Mouse (Mus musculus): ENCODE measurements around the gene Olfr1535. TPM values are rescaled to one million over a fixed set of nuclear protein-coding genes. Genes with fewer than 3 reads are reported as not detected.
A peak's percentile ranks its signal among the peaks of the same experiment; 100 is the strongest.

The Olfr1535 gene
- not detected in 2 replicates for polyA plus RNA-seq (2012; rRNA removed)

DNA sequence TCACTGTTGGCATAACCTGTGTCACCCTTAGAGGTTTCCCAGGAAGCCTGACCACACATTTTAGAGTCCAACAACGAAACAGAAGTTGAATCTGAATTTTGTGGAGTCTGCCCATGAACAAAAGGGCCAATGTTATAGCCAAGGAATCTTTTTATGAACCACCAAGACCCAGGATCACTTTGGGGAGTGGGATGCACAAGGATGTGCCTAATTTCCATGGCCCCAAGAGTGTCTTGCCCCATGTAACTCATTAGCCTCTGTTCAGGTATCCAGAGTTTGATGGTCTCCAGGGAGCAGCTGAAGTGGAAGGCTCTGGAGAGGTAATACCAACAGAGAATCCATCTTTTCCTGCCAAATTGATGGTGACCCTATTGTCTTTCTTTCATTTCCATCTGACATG is at the start of gene Olfr1535:
Gene Olfr1535, minus strand, starts transcription at position 101 of the 400 bp plus-strand sequence.
- TF ChIP-seq CTCF (IDR thresholded peaks at IDR 0.05; ENCODE audit: extremely low read depth, insufficient read depth, low read length) (no peak), POLR2A (IDR thresholded peaks at IDR 0.05; ENCODE audit: extremely low read depth, insufficient read depth, low read length) (no peak)
- H3K27ac ChIP-seq (ENCODE audit: insufficient read depth, low read length), result no peak within 1 kb of the TSS

DNA sequence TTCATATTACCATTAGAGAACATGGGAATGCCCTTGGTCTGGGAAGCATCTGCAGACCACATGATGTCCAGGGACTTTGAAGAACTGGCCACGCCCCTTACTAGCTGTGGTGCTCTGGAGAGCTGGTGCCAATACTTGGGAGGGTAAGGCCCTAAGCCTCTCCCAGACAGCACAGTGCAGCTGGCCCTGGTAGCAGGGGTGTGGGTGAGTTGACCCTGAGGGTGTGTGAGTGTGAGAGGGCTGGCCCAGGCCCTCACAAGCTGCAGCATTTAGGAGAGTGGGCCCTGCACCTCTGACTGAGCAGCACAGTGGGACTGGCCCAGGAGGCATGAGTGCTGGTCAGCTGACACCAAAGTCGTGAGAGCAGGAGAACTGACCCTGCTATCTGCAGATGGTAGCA is 31.9 kb upstream of the Olfr1535 start:
- TF ChIP-seq POLR2A (IDR thresholded peaks at IDR 0.05; ENCODE audit: extremely low read depth, insufficient read depth, low read length) (no peak), CTCF (IDR thresholded peaks at IDR 0.05; ENCODE audit: extremely low read depth, insufficient read depth, low read length) (no peak)
- Histone ChIP-seq H3K27ac (ENCODE audit: insufficient read depth, low read length) (no peak overlapping the region), H3K4me3 (ENCODE audit: insufficient read depth, low read length) (no peak overlapping the region), H3K4me1 (ENCODE audit: control insufficient read depth, insufficient read depth, low read length) (no peaks in the 10 kb centered on the region)

More for the DNA sequence above, at the start of gene Olfr1535:
- H3K4me3 ChIP-seq (ENCODE audit: insufficient read depth, low read length), result no peak within 1 kb of the TSS
- no peaks in the 10 kb centered on the region for H3K4me1 ChIP-seq (ENCODE audit: control insufficient read depth, insufficient read depth, low read length)

DNA sequence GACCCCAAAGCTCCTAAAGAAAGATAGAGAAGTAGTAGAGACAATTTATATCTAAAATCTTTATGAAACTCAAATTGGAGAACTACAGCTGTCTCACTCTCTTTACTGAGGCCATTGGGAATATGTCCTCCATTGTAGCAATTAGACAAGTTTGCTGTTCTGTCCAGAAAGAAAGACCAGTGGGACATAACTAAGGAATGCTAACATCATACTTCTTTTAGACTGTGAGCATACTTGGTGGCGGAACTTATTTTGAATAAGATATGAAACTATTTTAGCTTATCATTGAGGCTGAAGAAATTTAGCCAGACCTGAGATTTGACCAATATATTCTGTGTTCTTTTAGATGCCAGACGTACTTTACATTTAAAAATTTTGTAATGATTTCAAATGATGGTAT is 22.0 kb upstream of the Olfr1535 start, which contains the start of gene Olfr1364:
Gene Olfr1364, minus strand, starts transcription at position 101 of the 400 bp plus-strand sequence.
- TF ChIP-seq CTCF (IDR thresholded peaks at IDR 0.05; ENCODE audit: extremely low read depth, insufficient read depth, low read length) (no peak), POLR2A (IDR thresholded peaks at IDR 0.05; ENCODE audit: extremely low read depth, insufficient read depth, low read length) (no peak)
- H3K4me1 ChIP-seq (ENCODE audit: control insufficient read depth, insufficient read depth, low read length), result no peaks in the 10 kb centered on the region

DNA sequence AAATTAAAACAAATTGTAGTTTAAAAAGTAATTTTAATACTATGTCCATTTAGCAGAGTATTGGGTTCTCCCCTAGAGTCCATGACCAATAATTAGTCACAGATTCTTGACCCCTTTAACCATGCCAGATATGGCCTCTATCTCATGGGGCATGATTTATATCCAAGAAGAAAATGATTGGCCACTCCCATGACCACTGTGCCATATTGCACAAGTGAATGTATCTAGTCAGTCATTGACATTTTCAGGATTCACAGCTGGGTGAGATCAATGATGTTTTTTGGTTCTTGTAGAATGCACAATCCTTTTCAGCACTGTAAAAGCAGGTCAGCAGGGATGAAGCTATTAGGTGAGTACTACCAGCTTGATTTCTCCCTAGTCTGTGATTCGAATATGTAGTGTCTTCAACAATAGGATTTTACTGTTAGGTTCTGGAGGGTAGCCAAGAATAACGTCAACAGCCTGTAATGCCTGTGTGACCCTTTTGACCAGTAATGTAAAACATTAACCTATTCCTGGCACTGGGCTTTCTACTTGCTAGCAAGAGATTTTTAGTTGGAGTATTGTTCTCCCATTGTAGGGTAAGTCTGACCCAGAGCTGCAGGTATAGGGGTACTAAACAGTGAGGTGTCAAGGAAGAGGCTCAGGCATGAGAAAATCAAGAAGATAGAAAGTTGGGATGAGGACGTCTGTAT is 9.1 kb downstream of the Olfr1535 start:
- Histone ChIP-seq H3K4me3 (ENCODE audit: insufficient read depth, low read length) (no peak overlapping the region), H3K4me1 (ENCODE audit: control insufficient read depth, insufficient read depth, low read length) (no peaks in the 10 kb centered on the region), H3K27ac (ENCODE audit: insufficient read depth, low read length) (no peak overlapping the region)
- TF ChIP-seq CTCF (IDR thresholded peaks at IDR 0.05; ENCODE audit: extremely low read depth, insufficient read depth, low read length) (no peak), POLR2A (IDR thresholded peaks at IDR 0.05; ENCODE audit: extremely low read depth, insufficient read depth, low read length) (no peak)

More for the DNA sequence above, 22.0 kb upstream of the Olfr1535 start, which contains the start of gene Olfr1364:
- no peak within 1 kb of the TSS for H3K4me3 ChIP-seq (ENCODE audit: insufficient read depth, low read length)
- H3K27ac ChIP-seq (ENCODE audit: insufficient read depth, low read length), result no peak within 1 kb of the TSS

DNA sequence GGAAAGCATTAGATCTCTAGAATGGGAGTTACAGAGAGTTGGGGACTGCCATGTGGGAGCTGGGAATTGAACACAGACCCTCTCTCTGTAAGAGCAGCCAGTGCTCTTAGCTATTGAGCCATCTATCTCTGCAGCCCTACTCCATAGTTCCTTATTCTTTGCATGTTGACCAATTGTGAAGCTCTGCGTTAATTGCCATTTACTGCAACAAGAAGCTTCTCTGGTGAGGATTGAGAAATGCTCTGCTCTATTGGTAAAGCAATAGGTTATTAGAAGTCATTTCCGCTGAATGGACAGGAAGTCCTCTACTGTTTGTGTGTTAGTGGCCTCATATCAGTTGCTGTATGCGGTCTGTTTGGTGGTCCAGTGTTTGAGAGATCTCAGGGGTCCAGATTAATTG is 10.2 kb downstream of the Olfr1535 start:
- H3K4me1 ChIP-seq (ENCODE audit: control insufficient read depth, insufficient read depth, low read length), result no peaks in the 10 kb centered on the region
- H3K4me3 ChIP-seq (ENCODE audit: insufficient read depth, low read length), result no peak overlapping the region
- TF ChIP-seq CTCF (IDR thresholded peaks at IDR 0.05; ENCODE audit: extremely low read depth, insufficient read depth, low read length), result no peak
- no peak for TF ChIP-seq POLR2A (IDR thresholded peaks at IDR 0.05; ENCODE audit: extremely low read depth, insufficient read depth, low read length)
- H3K27ac ChIP-seq (ENCODE audit: insufficient read depth, low read length), result no peak overlapping the region

DNA sequence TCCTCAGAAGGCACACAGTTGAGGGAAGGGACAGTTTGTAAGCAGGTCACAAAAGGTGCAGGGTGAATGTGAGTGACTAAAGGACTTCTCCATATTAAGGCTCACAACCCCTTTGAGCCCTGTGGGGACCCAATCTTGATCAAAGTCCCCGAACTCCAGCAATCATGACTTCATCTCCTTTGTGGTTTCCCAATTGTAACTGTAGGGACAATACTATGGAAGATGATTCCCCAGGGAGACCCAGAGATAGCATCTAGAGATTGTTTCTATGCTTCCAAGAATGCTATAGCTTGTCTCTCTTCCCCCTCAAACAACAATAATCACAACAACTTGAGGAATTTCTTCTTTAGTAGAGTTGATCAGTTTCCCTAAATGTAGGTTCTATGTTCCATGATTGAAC is 17.0 kb downstream of the Olfr1535 start, which contains the start of gene Olfr1366:
Gene Olfr1366, minus strand, starts transcription at position 101 of the 400 bp plus-strand sequence.
- H3K4me1 ChIP-seq (ENCODE audit: control insufficient read depth, insufficient read depth, low read length), result no peaks in the 10 kb centered on the region
- H3K27ac ChIP-seq (ENCODE audit: insufficient read depth, low read length), result no peak within 1 kb of the TSS
- no peak within 1 kb of the TSS for H3K4me3 ChIP-seq (ENCODE audit: insufficient read depth, low read length)
- TF ChIP-seq CTCF (IDR thresholded peaks at IDR 0.05; ENCODE audit: extremely low read depth, insufficient read depth, low read length), result no peak
- TF ChIP-seq POLR2A (IDR thresholded peaks at IDR 0.05; ENCODE audit: extremely low read depth, insufficient read depth, low read length), result no peak

DNA sequence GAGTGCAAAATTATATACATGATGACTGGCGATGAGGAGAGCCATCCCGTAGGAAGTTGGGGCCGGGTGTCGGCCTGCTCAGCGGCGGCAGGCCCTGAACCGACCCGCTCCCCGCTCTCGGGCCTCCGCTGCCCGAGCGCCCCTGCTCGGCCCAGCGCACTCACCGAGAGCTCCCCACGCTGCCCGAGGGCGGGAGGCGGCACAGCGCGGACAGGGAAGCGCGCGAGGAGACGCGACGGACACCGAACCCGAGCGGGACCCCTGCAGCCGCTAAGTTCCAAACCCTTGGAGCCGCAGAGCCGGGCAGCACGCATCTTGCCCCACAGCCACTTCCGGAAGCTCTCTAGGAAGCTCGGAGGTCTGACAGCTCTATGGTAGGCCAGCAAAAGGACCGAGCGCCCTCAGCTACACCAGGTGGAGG is 28.9 kb downstream of the Olfr1535 start, which contains the start of gene Zkscan8:
Gene Zkscan8, minus strand, starts transcription at position 340 of the 421 bp plus-strand sequence.
- Histone ChIP-seq H3K27ac (ENCODE audit: insufficient read depth, low read length) (peak within 1 kb of the TSS; percentile 67), H3K4me3 (ENCODE audit: insufficient read depth, low read length) (peak within 1 kb of the TSS; percentile 79), H3K4me1 (ENCODE audit: control insufficient read depth, insufficient read depth, low read length) (no peaks in the 10 kb centered on the region)
- TF ChIP-seq CTCF (IDR thresholded peaks at IDR 0.05; ENCODE audit: extremely low read depth, insufficient read depth, low read length), result no peak
- TF ChIP-seq POLR2A (IDR thresholded peaks at IDR 0.05; ENCODE audit: extremely low read depth, insufficient read depth, low read length), result 0 out of 2 replicates have a peak, but pooled peaks have one; percentile 24

DNA sequence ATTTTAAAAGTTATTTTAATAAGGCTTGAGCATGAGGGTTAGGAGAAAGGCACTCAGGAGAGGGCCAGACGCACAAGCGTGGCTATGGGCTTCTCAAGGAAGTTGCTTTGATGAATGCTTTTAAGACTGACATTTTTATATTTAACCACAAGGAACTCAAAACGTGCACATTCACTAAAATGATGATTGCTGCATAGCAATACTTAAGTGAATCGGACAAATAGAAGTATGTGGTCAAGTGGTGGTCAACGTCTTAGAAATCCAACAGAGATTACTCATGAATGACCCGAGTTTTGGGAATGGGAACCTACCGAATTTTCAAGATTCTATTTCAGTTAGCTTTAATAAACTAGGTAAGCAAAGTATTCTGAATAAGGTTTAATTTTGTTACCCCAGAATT is 29.6 kb downstream of the Olfr1535 start:
- Histone ChIP-seq H3K4me3 (ENCODE audit: insufficient read depth, low read length) (peak overlapping the region; percentile 79; the same call in 1 of the 2 replicates), H3K4me1 (ENCODE audit: control insufficient read depth, insufficient read depth, low read length) (no peaks in the 10 kb centered on the region; the same call in 1 of the 2 replicates), H3K27ac (ENCODE audit: insufficient read depth, low read length) (no peak overlapping the region)
- TF ChIP-seq POLR2A (IDR thresholded peaks at IDR 0.05; ENCODE audit: extremely low read depth, insufficient read depth, low read length), result no peak
- no peak for TF ChIP-seq CTCF (IDR thresholded peaks at IDR 0.05; ENCODE audit: extremely low read depth, insufficient read depth, low read length)

DNA sequence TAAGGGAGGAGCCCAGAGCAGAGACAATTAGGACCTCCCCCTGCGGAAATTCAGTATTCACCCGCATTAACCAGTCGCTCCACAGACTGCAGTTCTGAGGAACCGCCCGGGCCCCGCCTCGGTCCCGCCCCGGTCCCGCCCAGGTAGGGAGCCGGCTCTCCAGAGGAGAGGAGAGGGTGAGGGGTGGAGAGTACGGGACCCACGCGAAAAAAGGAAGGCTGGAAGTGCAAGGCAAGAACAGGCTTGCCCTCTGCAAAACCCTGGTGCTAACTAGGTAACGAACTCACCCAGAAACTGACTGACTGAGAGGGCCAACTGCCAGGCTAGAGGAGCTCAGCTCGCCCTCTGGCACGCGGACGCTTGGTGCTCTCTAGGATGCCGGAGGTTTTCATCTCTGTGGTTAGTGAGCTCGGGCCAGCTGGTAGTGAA is 53.5 kb downstream of the Olfr1535 start:
- H3K4me1 ChIP-seq (ENCODE audit: control insufficient read depth, insufficient read depth, low read length), result no peaks in the 10 kb centered on the region; the same call in 1 of the 2 replicates
- TF ChIP-seq POLR2A (IDR thresholded peaks at IDR 0.05; ENCODE audit: extremely low read depth, insufficient read depth, low read length), result peak; percentile 58; the same call in 1 of the 2 replicates
- no peak for TF ChIP-seq CTCF (IDR thresholded peaks at IDR 0.05; ENCODE audit: extremely low read depth, insufficient read depth, low read length)
- peak overlapping the region; percentile 90 for H3K4me3 ChIP-seq (ENCODE audit: insufficient read depth, low read length)
- H3K27ac ChIP-seq (ENCODE audit: insufficient read depth, low read length), result peak overlapping the region; percentile 71

Other genes with a start within 250 kb of the Olfr1535 start
- 1.6 TPM in 1 of 2 replicates, not detected in the other for gene Gpx6, start 247.8 kb downstream of the Olfr1535 start, polyA plus RNA-seq (2012; rRNA removed)
- not detected in 2 replicates for gene Olfr1367, start 213.0 kb downstream of the Olfr1535 start, polyA plus RNA-seq (2012; rRNA removed)
- 5.7 and 6.3 TPM in 2 replicates for gene Zscan12, start 197.1 kb downstream of the Olfr1535 start, polyA plus RNA-seq (2012; rRNA removed)
- 46.5 and 48.1 TPM in 2 replicates for gene Zkscan3, start 157.1 kb downstream of the Olfr1535 start, polyA plus RNA-seq (2012; rRNA removed)
- gene Pgbd1, start 118.8 kb downstream of the Olfr1535 start, polyA plus RNA-seq (2012; rRNA removed), result 2.3 and 3.1 TPM in 2 replicates
- 66.4 and 70.2 TPM in 2 replicates for gene Zscan26, start 106.2 kb downstream of the Olfr1535 start, polyA plus RNA-seq (2012; rRNA removed)
- gene Nkapl, start 91.4 kb downstream of the Olfr1535 start, polyA plus RNA-seq (2012; rRNA removed), result 0.40 and 0.44 TPM in 2 replicates
- gene Zkscan4, start 81.0 kb downstream of the Olfr1535 start, polyA plus RNA-seq (2012; rRNA removed), result 3.8 and 4.1 TPM in 2 replicates
- gene Gm10065, start 80.5 kb downstream of the Olfr1535 start, polyA plus RNA-seq (2012; rRNA removed), result not detected in 2 replicates
- 1.9 and 2.3 TPM in 2 replicates for gene AK157302, start 64.7 kb downstream of the Olfr1535 start, polyA plus RNA-seq (2012; rRNA removed)
- 33.2 and 43.7 TPM in 2 replicates for gene Gm11273, start 58.5 kb downstream of the Olfr1535 start, polyA plus RNA-seq (2012; rRNA removed)
- 6.7 and 7.0 TPM in 2 replicates for gene Zkscan8, start 28.8 kb downstream of the Olfr1535 start, polyA plus RNA-seq (2012; rRNA removed)
- gene Olfr1366, start 17.1 kb downstream of the Olfr1535 start, polyA plus RNA-seq (2012; rRNA removed), result not detected in 2 replicates
- gene Olfr1364, start 21.9 kb upstream of the Olfr1535 start, polyA plus RNA-seq (2012; rRNA removed), result not detected in 2 replicates
- not detected in 2 replicates for gene Olfr1362, start 54.1 kb upstream of the Olfr1535 start, polyA plus RNA-seq (2012; rRNA removed)
- gene Olfr11, start 82.6 kb upstream of the Olfr1535 start, polyA plus RNA-seq (2012; rRNA removed), result 0.06 TPM in 1 of 2 replicates, not detected in the other
- gene Olfr1361, start 103.5 kb upstream of the Olfr1535 start, polyA plus RNA-seq (2012; rRNA removed), result not detected in 2 replicates
- gene Olfr1360, start 117.5 kb upstream of the Olfr1535 start, polyA plus RNA-seq (2012; rRNA removed), result not detected in 2 replicates
- not detected in 2 replicates for gene Olfr1359, start 138.2 kb upstream of the Olfr1535 start, polyA plus RNA-seq (2012; rRNA removed)
- 1.2 TPM in 1 of 2 replicates, not detected in the other for gene Hist1h2bl, start 156.2 kb upstream of the Olfr1535 start, polyA plus RNA-seq (2012; rRNA removed)
- gene Hist1h2ai, start 156.5 kb upstream of the Olfr1535 start, polyA plus RNA-seq (2012; rRNA removed), result 1.5 and 1.7 TPM in 2 replicates
- gene Hist1h3h, start 157.8 kb upstream of the Olfr1535 start, polyA plus RNA-seq (2012; rRNA removed), result 0.91 and 3.1 TPM in 2 replicates
- 0.77 TPM in 1 of 2 replicates, not detected in the other for gene Hist1h2bm, start 162.2 kb upstream of the Olfr1535 start, polyA plus RNA-seq (2012; rRNA removed)
- 2.3 and 2.4 TPM in 2 replicates for gene Hist1h4j, start 175.2 kb upstream of the Olfr1535 start, polyA plus RNA-seq (2012; rRNA removed)
- 11.0 and 14.4 TPM in 2 replicates for gene Hist1h4k, start 190.6 kb upstream of the Olfr1535 start, polyA plus RNA-seq (2012; rRNA removed)
- 0.70 and 1.7 TPM in 2 replicates for gene Hist1h2ak, start 193.9 kb upstream of the Olfr1535 start, polyA plus RNA-seq (2012; rRNA removed)
- gene Hist1h2bn, start 194.2 kb upstream of the Olfr1535 start, polyA plus RNA-seq (2012; rRNA removed), result 2.0 and 2.7 TPM in 2 replicates
- gene Hist1h1b, start 220.7 kb upstream of the Olfr1535 start, polyA plus RNA-seq (2012; rRNA removed), result 0.21 and 0.25 TPM in 2 replicates
- 1.3 and 3.1 TPM in 2 replicates for gene Hist1h3i, start 223.5 kb upstream of the Olfr1535 start, polyA plus RNA-seq (2012; rRNA removed)
- gene Hist1h2an, start 227.3 kb upstream of the Olfr1535 start, polyA plus RNA-seq (2012; rRNA removed), result not detected in 2 replicates
- gene Hist1h2bp, start 227.6 kb upstream of the Olfr1535 start, polyA plus RNA-seq (2012; rRNA removed), result 0.26 and 0.63 TPM in 2 replicates